In the genomic region with DNA sequence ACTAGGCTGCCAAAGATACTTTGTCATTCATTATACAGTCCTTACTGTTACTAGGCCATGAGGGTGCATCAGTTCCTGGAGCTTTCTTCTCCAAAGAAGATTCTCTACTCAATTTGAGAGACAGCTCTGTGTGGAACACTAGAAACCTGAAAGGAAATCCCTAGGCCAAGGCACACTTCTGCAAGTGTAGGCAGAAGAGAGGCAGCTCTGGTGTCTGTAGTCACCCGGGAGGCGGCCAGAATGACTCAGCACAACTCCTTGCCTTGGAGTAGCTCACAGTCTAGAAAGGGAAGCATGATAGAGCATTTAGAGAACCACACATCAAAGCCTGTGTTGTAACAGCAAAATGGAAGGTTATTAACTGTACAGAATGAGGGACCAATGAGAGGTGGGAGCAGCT, we compare ENCODE assay signal across 10 mouse cellular contexts.
DNase-seq lines count a peak whose midpoint lies in the region; ATAC-seq and TF ChIP-seq lines count a peak whose summit lies in the region.
"Had no signal": no experiment of that assay in that cellular context is flagged by ENCODE, and none has a peak within 500 bp of the region (broad histone marks: within the 10 kb centered on the region; RNA-seq: fewer than 3 reads in every experiment).

No protein-coding gene starts in this region.

- H3K36me3 ChIP-seq in heart, embryonic 11.5 days (ENCODE audit: control insufficient read depth, insufficient read depth, low read length): no peaks in the 10 kb centered on the region; the same call in 1 of the 2 replicates
- H3K36me3 ChIP-seq: G1E had no signal

- no peaks in the 10 kb centered on the region for H3K9me3 ChIP-seq in heart, embryonic 11.5 days (replicated peaks; ENCODE audit: control insufficient read depth, low read length)
- H3K9me3 ChIP-seq: lung, embryonic 15.5 days had no signal

- peaks cover 11% of the 10 kb centered on the region for H3K4me1 ChIP-seq in heart, embryonic 11.5 days (ENCODE audit: control insufficient read depth, insufficient read depth, low read length)

- peak; percentile 96 for DNase-seq in heart, adult 11 months
- peak; percentile 53 for DNase-seq in ES-CJ7 (ENCODE audit: low read depth, low spot score)
- peak; percentile 90 for DNase-seq in gastrocnemius, adult 2 months
- DNase-seq in left cerebral cortex, postnatal 25 days (ENCODE audit: low spot score in 2 of 2): peak; percentile 41 to 80
- peak; percentile 51 to 53 for DNase-seq in right cerebral cortex, postnatal 10 days (ENCODE audit: low spot score in 2 of 2)
- no peak for DNase-seq in spleen, postnatal 14 days (ENCODE audit: low spot score in 2 of 2)
- no peak for DNase-seq in cerebellum, postnatal 4 days (ENCODE audit: low spot score in 2 of 2)

- H3K27me3 ChIP-seq in heart, embryonic 11.5 days (ENCODE audit: control insufficient read depth, insufficient read depth, low read length): no peaks in the 10 kb centered on the region
- H3K27me3 ChIP-seq: lung, embryonic 15.5 days had no signal

- H3K4me3 ChIP-seq in heart, embryonic 11.5 days (ENCODE audit: low read depth, low read length): no peak overlapping the region
- H3K4me3 ChIP-seq in gastrocnemius, adult 2 months: peak overlapping the region; percentile 6; the same call in 1 of the 2 replicates
- H3K4me3 ChIP-seq: lung, embryonic 15.5 days had no signal

- ATAC-seq in heart, embryonic 11.5 days (replicated peaks; ENCODE audit: insufficient number of reproducible peaks, low FRiP score, low TSS enrichment): no peak

- H3K4me2 ChIP-seq in heart, embryonic 11.5 days: no peak overlapping the region
- H3K4me2 ChIP-seq: lung, embryonic 15.5 days had no signal

- intact Hi-C loops in gastrocnemius, adult 2 months (cut with DNase I): loop anchor here (5.0 to 10.0 kb wide), 3 partner anchors 37 to 89 kb away; no protein-coding TSS in a partner anchor
- intact Hi-C loops in left cerebral cortex, postnatal 25 days (cut with DNase I): no loop called here

- H3K27ac ChIP-seq in heart, embryonic 11.5 days (ENCODE audit: low read depth, low read length): no peak overlapping the region
- H3K27ac ChIP-seq in gastrocnemius, adult 2 months: peak overlapping the region; percentile 81
- H3K27ac ChIP-seq: lung, embryonic 15.5 days had no signal

- WGBS in heart, embryonic 11.5 days (ENCODE audit: insufficient replicate concordance): 58% methylated on average over 2 of the region's 2 CpGs

- no peak for TF ChIP-seq CTCF in gastrocnemius, adult 2 months (IDR thresholded peaks at IDR 0.05)

- no peak overlapping the region for H3K9ac ChIP-seq in heart, embryonic 11.5 days (ENCODE audit: low read depth, low read length)
- H3K9ac ChIP-seq: lung, embryonic 15.5 days had no signal

Comparison
In these comparisons a context has a peak if more than half of its experiments do, and no peak if none do; other contexts are left out.
1. DNase-seq: peak in heart, adult 11 months (single experiment), ES-CJ7 (single experiment), gastrocnemius, adult 2 months (single experiment), left cerebral cortex, postnatal 25 days (2 of 2) and right cerebral cortex, postnatal 10 days (2 of 2); none in spleen, postnatal 14 days (0 of 2) and cerebellum, postnatal 4 days (0 of 2).